Comparison of ENCODE assay signal across 9 mouse cellular contexts in genomic region chr11:116418841-116419462, GRCm38 (mm10). TPM values are rescaled to one million over a fixed set of nuclear protein-coding genes. Genes with fewer than 3 reads are reported as not detected.
DNase-seq lines count a peak whose midpoint lies in the region; ATAC-seq and TF ChIP-seq lines count a peak whose summit lies in the region.
"Had no signal": no experiment of that assay in that cellular context is flagged by ENCODE, and none has a peak within 500 bp of the region (broad histone marks: within the 10 kb centered on the region; RNA-seq: fewer than 3 reads in every experiment).

No protein-coding gene starts in this region.

- no peaks in the 10 kb centered on the region for H3K27me3 ChIP-seq in kidney, embryonic 15.5 days
- no peaks in the 10 kb centered on the region for H3K27me3 ChIP-seq in thymus, adult 2 months (ENCODE audit: control insufficient read depth, insufficient read depth, low read length)
- no peaks in the 10 kb centered on the region for H3K27me3 ChIP-seq in embryonic facial prominence, embryonic 15.5 days
- no peaks in the 10 kb centered on the region for H3K27me3 ChIP-seq in stomach, embryonic 16.5 days (ENCODE audit: control insufficient read depth, insufficient read depth, low read length)
- H3K27me3 ChIP-seq: neural tube, embryonic 12.5 days had no signal

- no peak for DNase-seq in kidney, adult 8-10 months
- DNase-seq in thymus, adult 2 months, result no peak
- DNase-seq in thymus, postnatal 36 days, result no peak
- no peak for DNase-seq in layer of hippocampus, postnatal 25 days (ENCODE audit: extremely low spot score in 1 of 2, low spot score in 1 of 2)
- DNase-seq: lung, adult 2 months had no signal

- 57% methylated on average over 6 of the region's 6 CpGs for WGBS in kidney, embryonic 15.5 days
- WGBS in thymus, adult 2 months, result 8% methylated on average over 6 of the region's 6 CpGs
- WGBS in embryonic facial prominence, embryonic 15.5 days, result 37% methylated on average over 6 of the region's 6 CpGs
- WGBS in stomach, embryonic 16.5 days, result 65% methylated on average over 6 of the region's 6 CpGs

- H3K4me1 ChIP-seq in kidney, embryonic 15.5 days, result peaks cover 28% of the 10 kb centered on the region
- H3K4me1 ChIP-seq in thymus, adult 2 months (replicated peaks; ENCODE audit: control insufficient read depth, insufficient read depth, low read length), result peaks cover 24% of the 10 kb centered on the region
- H3K4me1 ChIP-seq in embryonic facial prominence, embryonic 15.5 days, result peaks cover 23% of the 10 kb centered on the region
- H3K4me1 ChIP-seq in stomach, embryonic 16.5 days (ENCODE audit: control insufficient read depth, insufficient read depth, low read length), result peaks cover 10% of the 10 kb centered on the region
- H3K4me1 ChIP-seq: neural tube, embryonic 12.5 days had no signal

- no peak for TF ChIP-seq POLR2A in thymus, adult 2 months (IDR thresholded peaks at IDR 0.05; ENCODE audit: control insufficient read depth, extremely low read depth, insufficient read depth, low read length, poor library complexity)

- H3K9ac ChIP-seq in kidney, embryonic 15.5 days, result no peak overlapping the region
- no peak overlapping the region for H3K9ac ChIP-seq in embryonic facial prominence, embryonic 15.5 days
- H3K9ac ChIP-seq in stomach, embryonic 16.5 days (ENCODE audit: low read length), result peak overlapping the region; percentile 47; the same call in 1 of the 2 replicates
- H3K9ac ChIP-seq: neural tube, embryonic 12.5 days had no signal

- H3K9me3 ChIP-seq in kidney, embryonic 15.5 days (replicated peaks), result no peaks in the 10 kb centered on the region
- H3K9me3 ChIP-seq in embryonic facial prominence, embryonic 15.5 days (replicated peaks), result no peaks in the 10 kb centered on the region
- H3K9me3 ChIP-seq in stomach, embryonic 16.5 days (replicated peaks; ENCODE audit: control insufficient read depth, low read length), result no peaks in the 10 kb centered on the region
- H3K9me3 ChIP-seq: neural tube, embryonic 12.5 days had no signal

- TF ChIP-seq CTCF in thymus, adult 2 months (IDR thresholded peaks at IDR 0.05; ENCODE audit: borderline replicate concordance, control insufficient read depth, extremely low read depth, insufficient read depth, low read length, poor library complexity), result no peak

- no peak for ATAC-seq in kidney, embryonic 15.5 days (replicated peaks; ENCODE audit: low FRiP score)
- no peak for ATAC-seq in embryonic facial prominence, embryonic 15.5 days (ENCODE audit: insufficient number of reproducible peaks, low FRiP score, low TSS enrichment, low read depth)
- ATAC-seq in stomach, embryonic 16.5 days (ENCODE audit: insufficient read depth, low FRiP score), result peak; percentile 35; the same call in 1 of the 2 replicates

- no peak overlapping the region for H3K4me2 ChIP-seq in kidney, embryonic 15.5 days
- no peak overlapping the region for H3K4me2 ChIP-seq in embryonic facial prominence, embryonic 15.5 days (replicated peaks)
- no peak overlapping the region for H3K4me2 ChIP-seq in stomach, embryonic 16.5 days (ENCODE audit: low read depth, low read length)
- H3K4me2 ChIP-seq: neural tube, embryonic 12.5 days had no signal

- H3K27ac ChIP-seq in kidney, embryonic 15.5 days, result peak overlapping the region; percentile 92
- H3K27ac ChIP-seq in thymus, adult 2 months (ENCODE audit: control insufficient read depth, insufficient read depth, low read length), result peak overlapping the region; percentile 11; the same call in 1 of the 2 replicates
- H3K27ac ChIP-seq in embryonic facial prominence, embryonic 15.5 days (replicated peaks), result peak overlapping the region; percentile 89
- peak overlapping the region; percentile 51; the same call in 1 of the 2 replicates for H3K27ac ChIP-seq in stomach, embryonic 16.5 days (ENCODE audit: low read length)
- H3K27ac ChIP-seq: neural tube, embryonic 12.5 days had no signal

- H3K36me3 ChIP-seq in kidney, embryonic 15.5 days, result no peaks in the 10 kb centered on the region
- H3K36me3 ChIP-seq in thymus, adult 2 months (ENCODE audit: control insufficient read depth, insufficient read depth, low read length), result no peaks in the 10 kb centered on the region
- no peaks in the 10 kb centered on the region for H3K36me3 ChIP-seq in embryonic facial prominence, embryonic 15.5 days
- H3K36me3 ChIP-seq in stomach, embryonic 16.5 days (ENCODE audit: control insufficient read depth, insufficient read depth, low read length), result no peaks in the 10 kb centered on the region
- H3K36me3 ChIP-seq: neural tube, embryonic 12.5 days had no signal

- no peak overlapping the region for H3K4me3 ChIP-seq in kidney, embryonic 15.5 days (replicated peaks)
- H3K4me3 ChIP-seq in thymus, adult 2 months (ENCODE audit: control insufficient read depth, insufficient read depth, low read length), result no peak overlapping the region
- H3K4me3 ChIP-seq in embryonic facial prominence, embryonic 15.5 days (replicated peaks), result no peak overlapping the region
- H3K4me3 ChIP-seq in stomach, embryonic 16.5 days (replicated peaks; ENCODE audit: low read length), result no peak overlapping the region
- H3K4me3 ChIP-seq: neural tube, embryonic 12.5 days had no signal

RNA-seq across cellular contexts. Expression of gene Rnf157, which starts 6.1 kb away (rescaled TPM):
- 12.4 and 12.5 TPM in 2 replicates for polyA plus RNA-seq in kidney, embryonic 15.5 days (2015; fragmentation: Nextera tagmentation; extraction: Ambion mirVana)
- polyA plus RNA-seq in thymus, adult 2 months (2012; rRNA removed), result 98.7 and 119 TPM in 2 replicates
- 15.7 and 17.0 TPM in 2 replicates for polyA plus RNA-seq in embryonic facial prominence, embryonic 15.5 days (2015; fragmentation: Nextera tagmentation; extraction: Ambion mirVana)
- 5.2 TPM in 2 replicates for polyA plus RNA-seq in stomach, embryonic 16.5 days (2015; fragmentation: Nextera tagmentation; extraction: Ambion mirVana)
- 100 to 1,000 TPM; 241 to 258 TPM for total RNA-seq in layer of hippocampus, postnatal 25 days (2021)

RNA-seq across cellular contexts. Expression of gene Ubald2, which starts 14.9 kb away (rescaled TPM):
- 45.7 and 58.1 TPM in 2 replicates for polyA plus RNA-seq in kidney, embryonic 15.5 days (2015; fragmentation: Nextera tagmentation; extraction: Ambion mirVana)
- polyA plus RNA-seq in thymus, adult 2 months (2012; rRNA removed), result 558 and 566 TPM in 2 replicates
- polyA plus RNA-seq in embryonic facial prominence, embryonic 15.5 days (2015; fragmentation: Nextera tagmentation; extraction: Ambion mirVana), result 33.3 and 39.6 TPM in 2 replicates
- 30.2 and 34.8 TPM in 2 replicates for polyA plus RNA-seq in stomach, embryonic 16.5 days (2015; fragmentation: Nextera tagmentation; extraction: Ambion mirVana)
- 10 to 100 TPM; 37.0 to 38.3 TPM for total RNA-seq in layer of hippocampus, postnatal 25 days (2021)

RNA-seq across cellular contexts. Expression of gene Qrich2, which starts 47.1 kb away (rescaled TPM):
- polyA plus RNA-seq in kidney, embryonic 15.5 days (2015; fragmentation: Nextera tagmentation; extraction: Ambion mirVana), result 0.14 and 0.30 TPM in 2 replicates
- polyA plus RNA-seq in thymus, adult 2 months (2012; rRNA removed), result 0.19 and 0.24 TPM in 2 replicates
- polyA plus RNA-seq in embryonic facial prominence, embryonic 15.5 days (2015; fragmentation: Nextera tagmentation; extraction: Ambion mirVana), result 0.09 and 0.16 TPM in 2 replicates
- 0.20 and 0.53 TPM in 2 replicates for polyA plus RNA-seq in stomach, embryonic 16.5 days (2015; fragmentation: Nextera tagmentation; extraction: Ambion mirVana)
- not detected for total RNA-seq in layer of hippocampus, postnatal 25 days (2021)
- polyA plus RNA-seq: neural tube, embryonic 12.5 days had no signal

Comparison
In these comparisons a context has a peak if more than half of its experiments do, and no peak if none do; other contexts are left out.
1. H3K27ac ChIP-seq: peak in every context shown above with its lines; median percentile 92 in kidney, embryonic 15.5 days; 89 in embryonic facial prominence, embryonic 15.5 days; 51 in stomach, embryonic 16.5 days; 11 in thymus, adult 2 months.